27 mouse cellular contexts compared by ENCODE assay signal in the genomic region with DNA sequence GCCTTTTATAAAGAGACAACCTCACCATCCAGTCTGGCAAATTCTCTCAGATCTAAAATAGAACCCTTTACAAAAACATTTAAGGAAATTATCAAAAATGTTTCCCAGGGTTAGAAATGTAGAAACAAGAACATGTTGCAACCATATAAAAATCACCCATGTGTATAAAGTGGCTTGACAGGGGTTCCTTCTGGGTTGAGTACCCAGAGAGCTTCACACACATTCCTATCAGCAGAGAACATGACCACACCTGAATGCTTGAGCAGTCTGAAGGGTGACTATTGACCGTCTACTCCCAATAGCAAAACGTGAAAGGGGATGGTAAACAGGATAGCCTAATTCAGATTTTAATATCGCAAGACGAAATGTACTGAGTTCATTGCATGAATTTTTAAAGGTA.
"Had no signal": no experiment of that assay in that cellular context is flagged by ENCODE, and none has a peak within 500 bp of the region (broad histone marks: within the 10 kb centered on the region; RNA-seq: fewer than 3 reads in every experiment).

No protein-coding gene starts in this region.

- H3K27me3 ChIP-seq: embryonic facial prominence, embryonic 12.5 days; embryonic facial prominence, embryonic 13.5 days; embryonic facial prominence, embryonic 15.5 days; forebrain, embryonic 12.5 days; forebrain, embryonic 13.5 days; forebrain, embryonic 15.5 days had no signal

- H3K36me3 ChIP-seq: embryonic facial prominence, embryonic 10.5 days; embryonic facial prominence, embryonic 12.5 days; embryonic facial prominence, embryonic 13.5 days; embryonic facial prominence, embryonic 15.5 days; forebrain, embryonic 10.5 days; forebrain, embryonic 12.5 days; forebrain, embryonic 15.5 days had no signal

- H3K9ac ChIP-seq: embryonic facial prominence, embryonic 12.5 days; embryonic facial prominence, embryonic 13.5 days; embryonic facial prominence, embryonic 15.5 days; forebrain, embryonic 12.5 days; forebrain, embryonic 13.5 days; forebrain, embryonic 15.5 days; forebrain, postnatal 0 days had no signal

- H3K4me3 ChIP-seq: embryonic facial prominence, embryonic 10.5 days; embryonic facial prominence, embryonic 12.5 days; embryonic facial prominence, embryonic 13.5 days; embryonic facial prominence, embryonic 15.5 days; erythroblast, embryonic 14.5 days; forebrain, embryonic 10.5 days; forebrain, embryonic 12.5 days; forebrain, embryonic 13.5 days; forebrain, embryonic 15.5 days; gastrocnemius, adult 2 months; heart, adult 2 months had no signal

- H3K27ac ChIP-seq: embryonic facial prominence, embryonic 10.5 days; embryonic facial prominence, embryonic 12.5 days; embryonic facial prominence, embryonic 13.5 days; embryonic facial prominence, embryonic 15.5 days; forebrain, embryonic 10.5 days; forebrain, embryonic 12.5 days; forebrain, embryonic 13.5 days; forebrain, embryonic 15.5 days; gastrocnemius, adult 2 months; heart, adult 2 months had no signal

- H3K9me3 ChIP-seq: embryonic facial prominence, embryonic 10.5 days; embryonic facial prominence, embryonic 12.5 days; embryonic facial prominence, embryonic 15.5 days; forebrain, embryonic 10.5 days; forebrain, embryonic 12.5 days; forebrain, embryonic 13.5 days; forebrain, embryonic 15.5 days had no signal

- ATAC-seq: forebrain, embryonic 13.5 days; forebrain, embryonic 14.5 days; forebrain, embryonic 15.5 days; forebrain, embryonic 16.5 days; forebrain, postnatal 0 days had no signal

- H3K4me1 ChIP-seq: embryonic facial prominence, embryonic 10.5 days; embryonic facial prominence, embryonic 12.5 days; embryonic facial prominence, embryonic 13.5 days; embryonic facial prominence, embryonic 15.5 days; forebrain, embryonic 10.5 days; forebrain, embryonic 12.5 days; forebrain, embryonic 13.5 days; forebrain, embryonic 15.5 days had no signal

- DNase-seq: cerebellum, adult 9-10 months; cerebellum, adult 9-11 months; cerebellum, postnatal 10 days; cerebellum, postnatal 14 days; cerebellum, postnatal 25 days; cerebellum, postnatal 36 days; embryo, embryonic 11 days; forebrain, postnatal 0 days; gastrocnemius, adult 2 months; gastrocnemius, postnatal 10 days; gastrocnemius, postnatal 14 days; gastrocnemius, postnatal 25 days; gastrocnemius, postnatal 36 days; heart, adult 11 months; heart, adult 18-20 months; heart, adult 2 months had no signal

- H3K4me2 ChIP-seq: embryonic facial prominence, embryonic 12.5 days; embryonic facial prominence, embryonic 13.5 days; embryonic facial prominence, embryonic 15.5 days; forebrain, embryonic 12.5 days; forebrain, embryonic 13.5 days; forebrain, embryonic 15.5 days had no signal
